In the genomic region with DNA sequence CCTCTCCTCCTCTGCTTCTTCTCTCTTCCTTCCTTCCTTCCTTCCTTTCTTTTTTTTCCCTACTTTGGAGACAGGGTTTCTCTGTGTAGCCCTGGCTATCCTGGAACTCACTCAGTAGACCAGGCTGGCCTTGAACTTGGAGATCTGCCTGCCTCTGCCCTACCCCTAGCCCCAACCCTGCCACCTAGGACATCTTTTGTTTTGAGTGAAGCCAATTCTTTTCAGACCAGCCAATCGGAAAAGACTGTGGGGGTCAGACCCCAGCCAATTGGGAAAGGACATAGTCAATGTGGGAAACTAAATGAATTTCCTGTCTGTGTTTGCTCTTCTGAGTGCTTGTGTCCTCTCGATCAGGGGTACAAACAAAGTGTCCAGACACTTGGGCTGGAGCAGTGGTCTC, we compare ENCODE assay signal across 20 mouse cellular contexts. TPM values are rescaled to one million over a fixed set of nuclear protein-coding genes. Genes with fewer than 3 reads are reported as not detected.
DNase-seq lines count a peak whose midpoint lies in the region; ATAC-seq and TF ChIP-seq lines count a peak whose summit lies in the region.
"Had no signal": no experiment of that assay in that cellular context is flagged by ENCODE, and none has a peak within 500 bp of the region (broad histone marks: within the 10 kb centered on the region; RNA-seq: fewer than 3 reads in every experiment).

No protein-coding gene starts in this region.

- no peak overlapping the region for H3K9ac ChIP-seq in heart, postnatal 0 days (replicated peaks; ENCODE audit: low read depth, low read length)
- no peak overlapping the region for H3K9ac ChIP-seq in ES-Bruce4 (ENCODE audit: low read depth, poor library complexity, severe bottlenecking)
- H3K9ac ChIP-seq in limb, embryonic 13.5 days, result no peak overlapping the region
- H3K9ac ChIP-seq: embryonic facial prominence, embryonic 13.5 days; hindbrain, embryonic 14.5 days; neural tube, embryonic 13.5 days had no signal

- 64% methylated on average over 2 of the region's 2 CpGs for WGBS in heart, postnatal 0 days
- WGBS in limb, embryonic 13.5 days, result 70% methylated on average over 2 of the region's 2 CpGs

- H3K4me3 ChIP-seq in heart, postnatal 0 days (ENCODE audit: low read depth, low read length), result no peak overlapping the region
- H3K4me3 ChIP-seq in E14TG2a.4 (replicated peaks; ENCODE audit: low read length) (peak overlapping the region; percentile 23; the same call in 1 of the 2 replicates), ES-Bruce4 (ENCODE audit: low read depth, low read length) (no peak overlapping the region)
- no peak overlapping the region for H3K4me3 ChIP-seq in limb, embryonic 13.5 days
- H3K4me3 ChIP-seq: embryonic facial prominence, embryonic 13.5 days; heart, adult 2 months; neural tube, embryonic 13.5 days had no signal

- no peak for DNase-seq in heart, postnatal 0 days (ENCODE audit: low spot score)
- DNase-seq in heart, postnatal 4 days, result no peak
- no peak for DNase-seq in embryo, embryonic 10 days (ENCODE audit: low spot score)
- DNase-seq in cerebellum, postnatal 25 days, result no peak
- DNase-seq: adrenal gland, postnatal 14 days; cerebellum, adult 18-20 months; gastrocnemius, postnatal 10 days; heart, adult 2 months; kidney, adult 2 months; kidney, postnatal 25 days; layer of hippocampus, adult 9-11 months; lung, postnatal 36 days; right cerebral cortex, postnatal 25 days; thymus, postnatal 14 days had no signal

- TF ChIP-seq CTCF in heart, postnatal 0 days (IDR thresholded peaks at IDR 0.05; ENCODE audit: low read depth), result no peak
- TF ChIP-seq CTCF in E14TG2a.4 (conservative IDR thresholded peaks at IDR 0.05; ENCODE audit: low read length), result no peak
- no peak for TF ChIP-seq CTCF in ES-Bruce4 (IDR thresholded peaks at IDR 0.05; ENCODE audit: low read depth, low read length)

- H3K9me3 ChIP-seq in heart, postnatal 0 days (replicated peaks; ENCODE audit: control insufficient read depth, low read length), result no peaks in the 10 kb centered on the region
- no peaks in the 10 kb centered on the region for H3K9me3 ChIP-seq in E14TG2a.4 (ENCODE audit: low read length)
- H3K9me3 ChIP-seq in ES-Bruce4 (replicated peaks; ENCODE audit: control insufficient read depth, insufficient read depth, low read length, poor library complexity, severe bottlenecking), result no peaks in the 10 kb centered on the region
- H3K9me3 ChIP-seq in limb, embryonic 13.5 days, result peaks cover 4% of the 10 kb centered on the region; the same call in 1 of the 2 replicates
- H3K9me3 ChIP-seq: embryonic facial prominence, embryonic 13.5 days had no signal

- no peak for TF ChIP-seq EP300 in heart, postnatal 0 days (IDR thresholded peaks at IDR 0.05; ENCODE audit: low read depth)
- TF ChIP-seq EP300 in ES-Bruce4 (IDR thresholded peaks at IDR 0.05; ENCODE audit: insufficient read depth, low read depth, low read length), result no peak

- H3K4me2 ChIP-seq in heart, postnatal 0 days (ENCODE audit: low read depth, low read length), result no peak overlapping the region
- no peak overlapping the region for H3K4me2 ChIP-seq in limb, embryonic 13.5 days (replicated peaks)
- H3K4me2 ChIP-seq: embryonic facial prominence, embryonic 13.5 days; hindbrain, embryonic 14.5 days; neural tube, embryonic 13.5 days had no signal

- H3K27me3 ChIP-seq in heart, postnatal 0 days (ENCODE audit: control insufficient read depth, insufficient read depth, low read length), result no peaks in the 10 kb centered on the region
- H3K27me3 ChIP-seq in E14TG2a.4 (ENCODE audit: insufficient read depth, low read length) (no peaks in the 10 kb centered on the region), ES-Bruce4 (ENCODE audit: control insufficient read depth, insufficient read depth, low read length, poor library complexity, severe bottlenecking) (no peaks in the 10 kb centered on the region)
- no peaks in the 10 kb centered on the region for H3K27me3 ChIP-seq in limb, embryonic 13.5 days
- H3K27me3 ChIP-seq: embryonic facial prominence, embryonic 13.5 days; neural tube, embryonic 13.5 days had no signal

- 0 out of 2 replicates have a peak overlapping the region, but pooled peaks have one; percentile 13 for H3K27ac ChIP-seq in heart, postnatal 0 days (ENCODE audit: low read depth)
- peak overlapping the region; percentile 98 for H3K27ac ChIP-seq in ES-Bruce4 (ENCODE audit: insufficient read depth, low read length)
- H3K27ac ChIP-seq in limb, embryonic 13.5 days, result peak overlapping the region; percentile 39; the same call in 1 of the 2 replicates
- H3K27ac ChIP-seq: heart, adult 2 months; hindbrain, embryonic 14.5 days; neural tube, embryonic 13.5 days had no signal

- peaks cover 25% of the 10 kb centered on the region for H3K4me1 ChIP-seq in heart, postnatal 0 days (ENCODE audit: control insufficient read depth, insufficient read depth)
- H3K4me1 ChIP-seq in E14TG2a.4 (replicated peaks; ENCODE audit: low read depth, low read length) (peaks cover 83% of the 10 kb centered on the region), ES-Bruce4 (ENCODE audit: control insufficient read depth, insufficient read depth, low read length) (peaks cover 3% of the 10 kb centered on the region)
- peaks cover 27% of the 10 kb centered on the region for H3K4me1 ChIP-seq in limb, embryonic 13.5 days

- ATAC-seq in heart, postnatal 0 days (ENCODE audit: insufficient read depth, low read depth), result no peak
- ATAC-seq in limb, embryonic 13.5 days (ENCODE audit: low FRiP score, low read depth), result no peak

- no peak for TF ChIP-seq POLR2A in ES-Bruce4 (IDR thresholded peaks at IDR 0.05; ENCODE audit: insufficient read depth, low read length)

- no peaks in the 10 kb centered on the region for H3K36me3 ChIP-seq in heart, postnatal 0 days (replicated peaks; ENCODE audit: control insufficient read depth, insufficient read depth, low read length)
- H3K36me3 ChIP-seq in E14TG2a.4 (ENCODE audit: insufficient read depth, low read length) (no peaks in the 10 kb centered on the region), ES-Bruce4 (ENCODE audit: control insufficient read depth, insufficient read depth, low read length, poor library complexity, severe bottlenecking) (no peaks in the 10 kb centered on the region)
- no peaks in the 10 kb centered on the region for H3K36me3 ChIP-seq in limb, embryonic 13.5 days
- H3K36me3 ChIP-seq: embryonic facial prominence, embryonic 13.5 days; neural tube, embryonic 13.5 days had no signal

RNA-seq across cellular contexts. Expression of gene Pim1, which starts 42.0 kb away (rescaled TPM):
- total RNA-seq in heart, postnatal 0 days (2014; rRNA removed; ENCODE audit: low replicate concordance), result 58.4 and 81.0 TPM in 2 replicates
- polyA plus RNA-seq in heart, postnatal 0 days (2015; fragmentation: Nextera tagmentation; extraction: Ambion mirVana), result 28.6 and 29.2 TPM in 2 replicates
- total RNA-seq in heart, postnatal 4 days (2021), result 10 to 100 TPM; 74.0 to 77.0 TPM
- 348 and 350 TPM in 2 replicates for polyA plus RNA-seq in ES-Bruce4 (2011; ENCODE audit: insufficient read depth, insufficient read length, low read depth, missing spikeins)
- 18.9 and 22.3 TPM in 2 replicates for polyA plus RNA-seq in limb, embryonic 13.5 days (2015; fragmentation: Nextera tagmentation; extraction: Ambion mirVana)

Comparison
In these comparisons a context has a peak if more than half of its experiments do, and no peak if none do; other contexts are left out.
1. H3K27ac ChIP-seq: peak in every context shown above with its lines; median percentile 98 in ES-Bruce4; 39 in limb, embryonic 13.5 days; 13 in heart, postnatal 0 days.
2. RNA of gene Pim1, which starts 42.0 kb away (polyA plus RNA-seq): 348 to 350 TPM in ES-Bruce4; 28.6 to 29.2 TPM in heart, postnatal 0 days and 18.9 to 22.3 TPM in limb, embryonic 13.5 days; every median in the first group is over 10 times any median in the second.